ENCODE assay signal across 17 mouse cellular contexts in the genomic region with DNA sequence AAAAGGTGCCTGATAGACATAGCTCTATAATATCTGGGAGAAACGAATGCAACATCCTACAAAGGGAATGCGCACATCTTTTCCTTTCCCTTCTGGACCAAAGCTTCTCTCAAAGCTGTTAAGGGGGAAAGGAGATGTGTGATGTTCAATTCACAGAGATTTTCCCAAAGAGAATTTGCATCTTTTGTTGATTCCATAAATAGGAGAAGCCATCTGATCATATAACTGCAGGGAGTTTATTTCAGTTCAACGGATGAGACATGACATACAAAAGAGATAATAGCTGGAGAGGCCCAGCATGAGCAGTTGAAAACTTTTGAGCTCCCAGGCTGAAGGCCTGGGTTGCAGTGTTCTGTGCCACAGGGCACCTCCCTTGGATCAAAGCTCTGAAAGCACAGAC.
"Had no signal": no experiment of that assay in that cellular context is flagged by ENCODE, and none has a peak within 500 bp of the region (broad histone marks: within the 10 kb centered on the region; RNA-seq: fewer than 3 reads in every experiment).

No protein-coding gene starts in this region.

- H3K27me3 ChIP-seq: midbrain, embryonic 12.5 days; neural tube, embryonic 13.5 days; neural tube, embryonic 15.5 days had no signal

- H3K4me1 ChIP-seq: midbrain, embryonic 10.5 days; midbrain, embryonic 12.5 days; neural tube, embryonic 13.5 days; neural tube, embryonic 15.5 days had no signal

- H3K9me3 ChIP-seq: midbrain, embryonic 10.5 days; midbrain, embryonic 12.5 days; neural tube, embryonic 13.5 days; neural tube, embryonic 15.5 days had no signal

- H3K4me2 ChIP-seq: lung, embryonic 14.5 days; midbrain, embryonic 12.5 days; neural tube, embryonic 13.5 days; neural tube, embryonic 15.5 days had no signal

- ATAC-seq: midbrain, embryonic 16.5 days had no signal

- H3K27ac ChIP-seq: midbrain, embryonic 10.5 days; midbrain, embryonic 12.5 days; neural tube, embryonic 13.5 days; neural tube, embryonic 15.5 days had no signal

- H3K36me3 ChIP-seq: midbrain, embryonic 10.5 days; midbrain, embryonic 12.5 days; neural tube, embryonic 13.5 days; neural tube, embryonic 15.5 days had no signal

- H3K4me3 ChIP-seq: midbrain, embryonic 10.5 days; midbrain, embryonic 12.5 days; myocyte; neural tube, embryonic 13.5 days; neural tube, embryonic 15.5 days had no signal

- DNase-seq: lung, adult 18-20 months; lung, embryonic 14.5 days; lung, postnatal 10 days; midbrain, embryonic 14.5 days; retina, postnatal 1 day; right cerebral cortex, postnatal 14 days; right cerebral cortex, postnatal 4 days; spleen, adult 18-20 months; thymus, adult 2 months; thymus, postnatal 25 days; thymus, postnatal 4 days had no signal

- H3K9ac ChIP-seq: lung, embryonic 14.5 days; midbrain, embryonic 12.5 days; neural tube, embryonic 13.5 days; neural tube, embryonic 15.5 days had no signal
